Mouse (Mus musculus): ENCODE results near the gene Vat1. TPM values are rescaled to one million over a fixed set of nuclear protein-coding genes. Genes with fewer than 3 reads are reported as not detected.
"Not testable (repeated sequence)": the region's sequence is repeated elsewhere in the genome, so short reads cannot be mapped to it uniquely, and the experiment has no call there.

Vat1 gene
- total RNA-seq, 2 experiments from 2014 or later: 107 to 112 TPM

DNA sequence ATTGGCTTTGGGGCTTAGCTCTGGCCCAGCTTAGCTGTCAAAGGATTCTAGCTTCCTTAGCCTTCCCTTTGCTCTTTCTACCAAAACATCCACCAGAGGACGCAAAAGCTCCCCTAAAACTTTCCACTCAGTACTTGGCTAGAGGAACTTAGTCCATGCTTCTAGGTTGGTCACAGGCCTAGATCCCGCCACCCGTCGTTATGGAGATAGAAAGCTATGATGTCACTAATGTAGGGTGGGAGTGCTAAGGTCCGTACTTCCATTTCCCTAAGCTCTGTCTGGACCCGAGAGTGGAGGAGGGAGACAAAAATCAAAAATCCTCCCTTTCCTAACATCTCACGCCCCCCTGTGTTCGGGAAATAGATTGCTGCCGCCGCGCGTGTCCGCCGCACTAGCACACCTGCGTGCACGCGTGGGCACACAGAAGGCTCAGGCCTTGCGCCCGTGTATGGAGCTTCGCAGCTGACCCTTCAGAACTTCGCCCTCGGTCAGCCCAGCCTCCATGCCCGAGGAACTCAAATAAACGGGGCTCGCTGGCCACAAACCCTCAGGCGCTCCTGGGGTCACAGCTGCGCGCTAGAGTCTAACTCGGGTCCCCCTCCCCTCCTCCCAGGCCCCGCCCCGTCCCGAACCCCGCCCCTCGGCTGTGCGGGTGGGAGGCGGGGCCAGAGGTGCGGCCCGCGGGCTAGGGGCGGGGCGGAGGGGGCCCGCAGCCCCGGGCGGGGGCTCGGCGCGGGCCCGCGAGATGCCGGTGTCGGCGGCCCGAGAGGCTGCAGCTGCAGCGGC is 1.6 kb upstream of the Vat1 start:
- intact Hi-C loops (cut with DNase I): loop anchor here (5.0 kb wide), 1 partner anchor 80 kb away; no protein-coding TSS in a partner anchor
- peak; percentile 89 for DNase-seq

DNA sequence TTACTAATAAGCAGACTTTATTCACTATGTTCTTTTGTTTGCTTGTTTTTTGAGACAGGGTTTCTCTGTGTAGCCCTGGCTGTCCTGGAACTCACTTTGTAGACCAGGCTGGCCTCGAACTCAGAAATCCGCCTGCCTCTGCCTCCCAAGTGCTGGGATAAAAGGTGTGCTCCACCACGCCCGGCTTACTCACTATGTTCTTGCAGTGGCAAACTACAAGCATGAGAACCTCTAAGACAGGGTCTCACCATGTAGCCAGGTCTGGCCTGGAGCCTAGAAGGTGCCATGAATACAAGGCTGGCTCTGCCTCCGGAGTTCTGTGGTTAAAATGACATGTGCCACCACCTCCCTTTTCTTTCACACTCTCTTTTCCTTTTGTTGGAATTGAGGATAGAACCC is 521 bp upstream of the Vat1 start:
- DNase-seq: not testable (repeated sequence)
- intact Hi-C loops (cut with DNase I): loop anchor here (5.0 kb wide), 1 partner anchor 81 kb away; no protein-coding TSS in a partner anchor

DNA sequence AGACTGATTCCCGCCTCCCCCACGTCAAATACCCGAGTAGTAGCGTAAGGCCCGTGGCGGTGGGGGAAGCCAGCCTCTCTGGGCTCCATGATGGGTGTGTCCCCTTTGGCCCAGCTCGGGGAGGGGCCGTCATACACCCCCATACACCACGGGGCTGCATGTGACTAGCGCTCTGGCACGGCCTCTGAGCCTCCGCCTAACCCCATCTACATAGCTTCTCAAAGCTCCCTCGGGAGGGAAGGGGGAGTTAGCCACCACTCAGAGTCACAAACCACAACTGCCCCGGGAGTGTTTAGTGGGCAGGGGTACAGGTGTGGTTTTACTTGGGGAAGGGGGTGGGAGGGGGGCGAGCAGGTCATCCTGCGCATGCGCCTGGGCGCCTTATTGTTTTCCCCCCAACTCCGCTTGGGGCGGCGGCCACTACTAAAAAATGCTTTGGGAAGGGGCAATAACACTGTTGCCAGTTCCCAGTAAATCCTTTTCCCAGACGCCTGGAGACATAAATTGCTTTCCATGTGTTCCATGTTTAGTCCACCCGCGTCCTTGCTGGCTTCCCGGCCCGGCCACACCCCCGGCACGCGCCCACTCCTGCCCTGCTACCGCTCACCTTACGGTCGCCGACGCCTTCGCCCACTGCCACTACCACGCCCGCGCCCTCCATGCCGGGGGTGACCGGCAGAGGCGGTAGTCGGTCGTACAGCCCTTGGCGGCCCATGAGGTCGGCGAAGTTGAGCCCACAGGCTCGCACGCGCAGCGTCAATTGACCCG is 745 bp downstream of the Vat1 start:
- intact Hi-C loops (cut with DNase I): loop anchor here (5.0 kb wide), 1 partner anchor 82 kb away; no protein-coding TSS in a partner anchor
- DNase-seq: peak; percentile 69

GRCm38 (mm10) chr11:101464211-101465100 is 1.6 kb downstream of the Vat1 start, which contains the start of gene Rnd2:
Gene Rnd2, plus strand, starts transcription at chr11:101464999.
- intact Hi-C loops (cut with DNase I): loop anchor here (5.0 kb wide), 1 partner anchor 83 kb away; no protein-coding TSS in a partner anchor
- no peak for DNase-seq

GRCm38 (mm10) chr11:101462583-101463440 is 3.2 kb downstream of the Vat1 start:
- DNase-seq: peak; percentile 37
- intact Hi-C loops (cut with DNase I): no loop called here

GRCm38 (mm10) chr11:101462141-101462540 is 3.9 kb downstream of the Vat1 start:
- intact Hi-C loops (cut with DNase I): no loop called here
- DNase-seq: no peak

GRCm38 (mm10) chr11:101460321-101460720 is 5.7 kb downstream of the Vat1 start:
- DNase-seq: no peak
- intact Hi-C loops (cut with DNase I): no loop called here

GRCm38 (mm10) chr11:101459716-101460115 is 6.3 kb downstream of the Vat1 start:
- intact Hi-C loops (cut with DNase I): no loop called here
- no peak for DNase-seq

GRCm38 (mm10) chr11:101458217-101458616 is 7.8 kb downstream of the Vat1 start:
- intact Hi-C loops (cut with DNase I): no loop called here
- no peak for DNase-seq

- no peak for DNase-seq
- intact Hi-C loops (cut with DNase I): no loop called here
Observed at GRCm38 (mm10) chr11:101457631-101458030, 8.4 kb downstream of the Vat1 start.

GRCm38 (mm10) chr11:101455627-101456026 is 10.4 kb downstream of the Vat1 start:
- intact Hi-C loops (cut with DNase I): no loop called here
- no peak for DNase-seq

GRCm38 (mm10) chr11:101454702-101455101 is 11.3 kb downstream of the Vat1 start:
- intact Hi-C loops (cut with DNase I): no loop called here
- no peak for DNase-seq

DNA sequence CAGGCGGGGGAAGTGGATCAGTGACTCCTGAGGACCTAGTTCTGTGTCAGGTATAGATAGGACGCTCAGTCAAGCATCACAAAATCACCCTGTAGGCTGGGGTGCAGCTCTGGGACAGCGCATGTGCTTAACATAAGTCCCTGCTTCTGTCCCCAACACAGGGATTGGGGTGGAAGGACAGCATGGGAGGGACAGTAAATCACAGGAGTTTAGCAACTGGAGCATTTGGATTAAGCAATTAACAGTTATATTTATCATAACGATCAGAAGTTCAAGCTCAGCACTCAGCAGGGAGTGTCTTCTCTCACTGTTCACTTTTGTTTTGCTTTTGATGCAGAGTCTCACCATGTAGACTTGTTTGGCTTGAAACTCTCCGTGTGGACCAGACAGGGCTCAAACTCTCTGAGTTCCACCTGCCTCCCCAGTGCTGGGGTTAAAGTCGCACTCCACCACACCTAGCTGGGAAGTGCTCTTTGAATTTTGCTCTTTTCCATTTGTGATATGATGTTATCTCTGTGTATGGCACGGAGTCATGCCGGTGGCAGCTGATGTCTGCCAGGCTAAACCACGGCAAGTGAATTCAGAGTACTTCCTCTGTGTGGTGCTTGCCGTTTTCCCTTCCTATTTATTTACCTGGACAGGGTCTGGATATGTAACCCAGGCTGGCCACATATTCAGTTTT is 13.8 kb downstream of the Vat1 start:
- no peak for DNase-seq
- intact Hi-C loops (cut with DNase I): no loop called here

- intact Hi-C loops (cut with DNase I): no loop called here
- no peak for DNase-seq
Observed at GRCm38 (mm10) chr11:101451536-101451935, 14.5 kb downstream of the Vat1 start.

GRCm38 (mm10) chr11:101450394-101450793 is 15.6 kb downstream of the Vat1 start:
- intact Hi-C loops (cut with DNase I): no loop called here
- no peak for DNase-seq

- intact Hi-C loops (cut with DNase I): not testable (repeated sequence)
Observed at GRCm38 (mm10) chr11:101449596-101449995, 16.4 kb downstream of the Vat1 start.

GRCm38 (mm10) chr11:101448899-101449298 is 17.1 kb downstream of the Vat1 start:
- intact Hi-C loops (cut with DNase I): no loop called here
- no peak for DNase-seq

More at GRCm38 (mm10) chr11:101449596-101449995, 16.4 kb downstream of the Vat1 start:
- DNase-seq: not testable (repeated sequence)

- intact Hi-C loops (cut with DNase I): no loop called here
- DNase-seq: no peak
Observed at GRCm38 (mm10) chr11:101448274-101448746, 17.7 kb downstream of the Vat1 start, which contains the start of gene Ifi35. Gene Ifi35, plus strand, starts transcription at chr11:101448407.

DNA sequence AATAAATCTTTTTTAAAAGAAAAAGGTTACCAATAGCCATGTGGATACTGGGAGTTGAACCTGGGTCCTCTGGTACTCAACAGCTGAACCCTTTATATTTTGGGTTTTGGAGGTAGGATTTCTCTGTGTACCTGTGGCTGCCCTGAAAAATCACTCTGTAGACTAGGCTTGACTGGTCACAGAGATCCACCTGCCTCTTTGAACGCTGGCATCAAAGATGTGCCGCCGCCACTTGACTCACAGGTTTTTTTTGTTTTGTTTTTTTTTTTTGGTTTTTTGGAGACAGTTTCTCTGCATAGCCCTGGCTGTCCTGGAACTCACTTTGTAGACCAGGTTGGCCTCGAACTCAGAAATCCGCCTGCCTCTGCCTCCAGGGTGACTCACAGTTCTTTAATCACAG is 18.2 kb downstream of the Vat1 start:
- no peak for DNase-seq
- intact Hi-C loops (cut with DNase I): no loop called here

Data from left cerebral cortex, postnatal 4 days (tissue).